Mouse (Mus musculus) adipocyte (in vitro differentiated cells): Measurements from ENCODE around the gene Bsg.

Experiments used
- DNase-seq: peaks from one replicate; pipeline ENCODE4 v3.0.0-alpha.2; 2016; ENCODE audit warnings: low spot score

Gene Bsg

GRCm38 (mm10) chr10:79704065-79704969, at the start of gene Bsg:
Bsg (plus strand) TSS chr10:79704491.
- DNase-seq: peak; percentile 97

GRCm38 (mm10) chr10:79654946-79655395, 49.3 kb upstream of the Bsg start:
- DNase-seq: no peak

- no peak for DNase-seq
Observed at GRCm38 (mm10) chr10:79658829-79659228, 45.5 kb upstream of the Bsg start.

- DNase-seq: no peak
Observed at GRCm38 (mm10) chr10:79660298-79660697, 44.0 kb upstream of the Bsg start.

GRCm38 (mm10) chr10:79661861-79662260, 42.4 kb upstream of the Bsg start:
- DNase-seq: no peak

- peak; percentile 33 for DNase-seq
Observed at GRCm38 (mm10) chr10:79664131-79664665, 40.1 kb upstream of the Bsg start, which contains the start of gene Madcam1. Madcam1 (plus strand) TSS chr10:79664559.

GRCm38 (mm10) chr10:79665051-79665450, 39.2 kb upstream of the Bsg start:
- no peak for DNase-seq

- no peak for DNase-seq
Observed at GRCm38 (mm10) chr10:79666493-79666892, 37.8 kb upstream of the Bsg start.

- DNase-seq: no peak
Observed at GRCm38 (mm10) chr10:79668076-79668475, 36.2 kb upstream of the Bsg start.

GRCm38 (mm10) chr10:79668771-79669575, 35.3 kb upstream of the Bsg start, which contains the start of gene Tpgs1:
Tpgs1 (plus strand) TSS chr10:79669369.
- peak; percentile 94 for DNase-seq

- peak; percentile 53 for DNase-seq
Observed at GRCm38 (mm10) chr10:79669576-79670057, 34.7 kb upstream of the Bsg start.

GRCm38 (mm10) chr10:79670071-79670888, 34.0 kb upstream of the Bsg start:
- DNase-seq: no peak

- DNase-seq: no peak
Observed at GRCm38 (mm10) chr10:79671396-79672087, 32.7 kb upstream of the Bsg start.

GRCm38 (mm10) chr10:79672088-79672455, 32.2 kb upstream of the Bsg start:
- DNase-seq: no peak

GRCm38 (mm10) chr10:79673054-79673453, 31.2 kb upstream of the Bsg start:
- no peak for DNase-seq

GRCm38 (mm10) chr10:79675346-79676035, 28.8 kb upstream of the Bsg start:
- DNase-seq: no peak

- no peak for DNase-seq
Observed at GRCm38 (mm10) chr10:79680606-79681495, 23.4 kb upstream of the Bsg start.

GRCm38 (mm10) chr10:79681591-79682245, 22.6 kb upstream of the Bsg start, which contains the start of gene Cdc34:
Cdc34 (plus strand) TSS chr10:79682195.
- DNase-seq: peak; percentile 98

- DNase-seq: no peak
Observed at GRCm38 (mm10) chr10:79682551-79682915, 21.8 kb upstream of the Bsg start.
